Comparison of ENCODE assay signal across 31 mouse cellular contexts in genomic region chr15:85216069-85216813, GRCm38 (mm10). TPM values are rescaled to one million over a fixed set of nuclear protein-coding genes. Genes with fewer than 3 reads are reported as not detected.
DNase-seq lines count a peak whose midpoint lies in the region; ATAC-seq and TF ChIP-seq lines count a peak whose summit lies in the region.
"Had no signal": no experiment of that assay in that cellular context is flagged by ENCODE, and none has a peak within 500 bp of the region (broad histone marks: within the 10 kb centered on the region; RNA-seq: fewer than 3 reads in every experiment).

No protein-coding gene starts in this region.

- no peak for DNase-seq in kidney, postnatal 0 days (ENCODE audit: low spot score)
- no peak for DNase-seq in kidney, postnatal 14 days
- DNase-seq in midbrain, embryonic 11.5 days (ENCODE audit: low spot score, missing footprints): peak; percentile 57
- no peak for DNase-seq in midbrain, embryonic 14.5 days
- DNase-seq in R1 (ENCODE audit: low read depth, low spot score): peak; percentile 82
- no peak for DNase-seq in left cerebral cortex, postnatal 25 days (ENCODE audit: low spot score in 2 of 2)
- no peak for DNase-seq in embryo, embryonic 9.5 days (ENCODE audit: extremely low spot score)
- DNase-seq: adrenal gland, postnatal 25 days; B cell, adult 2 months; cerebellum, adult 18-20 months; cerebellum, postnatal 25 days; gastrocnemius, postnatal 25 days; heart, adult 18-20 months; heart, postnatal 4 days; kidney, adult 2 months; layer of hippocampus, adult 9-11 months; left cerebral cortex, postnatal 4 days; liver, embryonic 13.5 days; lung, adult 18-20 months; retina, postnatal 1 day; right cerebral cortex, postnatal 14 days; thymus, postnatal 14 days had no signal

- H3K4me3 ChIP-seq in kidney, postnatal 0 days (replicated peaks; ENCODE audit: low read depth, low read length): no peak overlapping the region
- no peak overlapping the region for H3K4me3 ChIP-seq in midbrain, embryonic 11.5 days (ENCODE audit: low read depth, low read length)
- H3K4me3 ChIP-seq in midbrain, embryonic 14.5 days (replicated peaks; ENCODE audit: low read depth, low read length): no peak overlapping the region
- H3K4me3 ChIP-seq: forebrain, embryonic 13.5 days; heart, embryonic 12.5 days; liver, embryonic 13.5 days; midbrain, embryonic 12.5 days; neural tube, embryonic 15.5 days; stomach, embryonic 15.5 days had no signal

- no peak overlapping the region for H3K9ac ChIP-seq in kidney, postnatal 0 days (ENCODE audit: low read depth, low read length)
- H3K9ac ChIP-seq in midbrain, embryonic 11.5 days (ENCODE audit: low read length): no peak overlapping the region
- no peak overlapping the region for H3K9ac ChIP-seq in midbrain, embryonic 14.5 days (replicated peaks; ENCODE audit: low read length)
- H3K9ac ChIP-seq: forebrain, embryonic 13.5 days; heart, embryonic 12.5 days; hindbrain, embryonic 14.5 days; liver, embryonic 13.5 days; midbrain, embryonic 12.5 days; neural tube, embryonic 15.5 days; stomach, embryonic 15.5 days had no signal

- ATAC-seq in kidney, postnatal 0 days (replicated peaks; ENCODE audit: low FRiP score, low read depth): no peak
- no peak for ATAC-seq in midbrain, embryonic 11.5 days (ENCODE audit: low FRiP score)
- no peak for ATAC-seq in midbrain, embryonic 14.5 days (ENCODE audit: low FRiP score, low TSS enrichment)
- ATAC-seq: forebrain, embryonic 13.5 days; inflammation-experienced regulatory T-cells, adult 6 months; Patski had no signal

- no peak overlapping the region for H3K27ac ChIP-seq in kidney, postnatal 0 days
- no peak overlapping the region for H3K27ac ChIP-seq in midbrain, embryonic 11.5 days (ENCODE audit: low read depth, low read length)
- no peak overlapping the region for H3K27ac ChIP-seq in midbrain, embryonic 14.5 days (replicated peaks; ENCODE audit: low read depth, low read length)
- H3K27ac ChIP-seq: forebrain, embryonic 13.5 days; hindbrain, embryonic 14.5 days; liver, embryonic 13.5 days; midbrain, embryonic 12.5 days; neural tube, embryonic 15.5 days; stomach, embryonic 15.5 days had no signal

- H3K4me2 ChIP-seq in kidney, postnatal 0 days (ENCODE audit: low read length): no peak overlapping the region
- no peak overlapping the region for H3K4me2 ChIP-seq in midbrain, embryonic 11.5 days
- no peak overlapping the region for H3K4me2 ChIP-seq in midbrain, embryonic 14.5 days (ENCODE audit: low read length)
- H3K4me2 ChIP-seq: forebrain, embryonic 13.5 days; heart, embryonic 12.5 days; hindbrain, embryonic 14.5 days; liver, embryonic 13.5 days; midbrain, embryonic 12.5 days; neural tube, embryonic 15.5 days; stomach, embryonic 15.5 days had no signal

- 0 out of 2 replicates have a peak, but pooled peaks cover 2% of the 10 kb centered on the region for H3K36me3 ChIP-seq in kidney, postnatal 0 days (ENCODE audit: insufficient read depth, low read length)
- peaks cover 15% of the 10 kb centered on the region for H3K36me3 ChIP-seq in midbrain, embryonic 11.5 days (ENCODE audit: control insufficient read depth, insufficient read depth, low read length)
- no peaks in the 10 kb centered on the region for H3K36me3 ChIP-seq in midbrain, embryonic 14.5 days (ENCODE audit: control insufficient read depth, insufficient read depth, low read length)
- H3K36me3 ChIP-seq: neural tube, embryonic 15.5 days had no signal

- TF ChIP-seq CTCF in kidney, postnatal 0 days (IDR thresholded peaks at IDR 0.05; ENCODE audit: low read depth): peak; percentile 20; the same call in 1 of the 2 replicates

- intact Hi-C loops in left cerebral cortex, postnatal 25 days (cut with DNase I): no loop called here

- no peaks in the 10 kb centered on the region for H3K9me3 ChIP-seq in kidney, postnatal 0 days (replicated peaks; ENCODE audit: low read length)
- H3K9me3 ChIP-seq in midbrain, embryonic 11.5 days (ENCODE audit: control insufficient read depth, low read length): peaks cover 10% of the 10 kb centered on the region; the same call in 1 of the 2 replicates
- H3K9me3 ChIP-seq in midbrain, embryonic 14.5 days (ENCODE audit: control insufficient read depth, low read length): peaks cover 5% of the 10 kb centered on the region; the same call in 1 of the 2 replicates
- H3K9me3 ChIP-seq: neural tube, embryonic 15.5 days; stomach, embryonic 15.5 days had no signal

- H3K4me1 ChIP-seq in kidney, postnatal 0 days (replicated peaks; ENCODE audit: insufficient read depth, low read length): no peaks in the 10 kb centered on the region
- no peaks in the 10 kb centered on the region for H3K4me1 ChIP-seq in midbrain, embryonic 11.5 days (ENCODE audit: control insufficient read depth, insufficient read depth, low read length)
- no peaks in the 10 kb centered on the region for H3K4me1 ChIP-seq in midbrain, embryonic 14.5 days (ENCODE audit: control insufficient read depth, insufficient read depth, low read length)
- H3K4me1 ChIP-seq: liver, embryonic 13.5 days; midbrain, embryonic 12.5 days had no signal

- WGBS in kidney, postnatal 0 days: 97% methylated on average over 7 of the region's 7 CpGs
- 96% methylated on average over 7 of the region's 7 CpGs for WGBS in midbrain, embryonic 11.5 days
- 96% methylated on average over 7 of the region's 7 CpGs for WGBS in midbrain, embryonic 14.5 days

- H3K27me3 ChIP-seq in kidney, postnatal 0 days (ENCODE audit: insufficient read depth, low read length): no peaks in the 10 kb centered on the region
- no peaks in the 10 kb centered on the region for H3K27me3 ChIP-seq in midbrain, embryonic 11.5 days (ENCODE audit: control insufficient read depth, insufficient read depth, low read length)
- no peaks in the 10 kb centered on the region for H3K27me3 ChIP-seq in midbrain, embryonic 14.5 days (ENCODE audit: control insufficient read depth, insufficient read depth, low read length)
- H3K27me3 ChIP-seq: forebrain, embryonic 13.5 days; heart, embryonic 12.5 days; liver, embryonic 13.5 days; midbrain, embryonic 12.5 days; neural tube, embryonic 15.5 days; Patski; stomach, embryonic 15.5 days had no signal

RNA-seq across cellular contexts. Expression of gene Fbln1, which starts 10.5 kb away (rescaled TPM):
- polyA plus RNA-seq in kidney, postnatal 0 days (2015; fragmentation: Nextera tagmentation; extraction: Ambion mirVana): 114 and 118 TPM in 2 replicates
- 153 and 165 TPM in 2 replicates for polyA plus RNA-seq in midbrain, embryonic 11.5 days (2014; fragmentation: Nextera tagmentation; extraction: Ambion mirVana)
- 16.7 and 37.0 TPM in 2 replicates for polyA plus RNA-seq in midbrain, embryonic 14.5 days (2014; fragmentation: Nextera tagmentation; extraction: Ambion mirVana)
- total RNA-seq in left cerebral cortex, postnatal 25 days (2021): 10 to 100 TPM; 10.3 to 10.8 TPM
- total RNA-seq: MEL had no signal
- polyA plus RNA-seq: inflammation-experienced regulatory T-cells, adult 6 months had no signal

Comparison
In these comparisons a context has a peak if more than half of its experiments do, and no peak if none do; other contexts are left out.
1. DNase-seq: peak in midbrain, embryonic 11.5 days (single experiment) and R1 (single experiment); none in kidney, postnatal 0 days (single experiment), kidney, postnatal 14 days (single experiment), midbrain, embryonic 14.5 days (single experiment), left cerebral cortex, postnatal 25 days (0 of 2) and embryo, embryonic 9.5 days (single experiment).